Mouse (Mus musculus) cerebral cortex, adult 2 months (tissue): ENCODE measurements around the gene Baiap2.

ENCODE experiments used
- WGBS: fragments of 180-500 bp; shearing (Covaris S2); methylation state at CpG from one replicate; pipeline ENCODE4 v1.1.7; 2018; 5-methylcytosine and 5-hydroxymethylcytosine counted together

Baiap2 gene

DNA sequence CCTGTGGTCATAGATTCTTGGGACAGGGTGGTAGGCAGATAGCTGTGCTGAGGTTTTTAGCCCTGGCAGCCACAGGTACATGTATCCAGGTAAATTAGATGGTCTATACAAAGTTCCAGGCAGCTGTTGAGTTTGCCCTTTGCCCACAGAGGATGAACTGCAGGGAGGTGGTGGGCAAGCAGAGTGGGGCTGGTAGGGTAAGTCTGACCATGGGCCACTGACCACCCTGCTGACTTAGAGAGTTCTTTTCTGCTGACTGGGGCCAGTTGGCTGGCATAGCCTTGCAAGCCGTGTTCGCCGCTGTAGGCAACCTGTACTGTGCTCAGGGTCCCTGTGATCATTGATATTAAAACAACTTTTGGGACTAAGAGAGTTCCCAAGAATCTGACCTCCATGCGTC lies 36.1 kb downstream of the Baiap2 start:
- WGBS: 97% methylated on average over 4 of the region's 4 CpGs

DNA sequence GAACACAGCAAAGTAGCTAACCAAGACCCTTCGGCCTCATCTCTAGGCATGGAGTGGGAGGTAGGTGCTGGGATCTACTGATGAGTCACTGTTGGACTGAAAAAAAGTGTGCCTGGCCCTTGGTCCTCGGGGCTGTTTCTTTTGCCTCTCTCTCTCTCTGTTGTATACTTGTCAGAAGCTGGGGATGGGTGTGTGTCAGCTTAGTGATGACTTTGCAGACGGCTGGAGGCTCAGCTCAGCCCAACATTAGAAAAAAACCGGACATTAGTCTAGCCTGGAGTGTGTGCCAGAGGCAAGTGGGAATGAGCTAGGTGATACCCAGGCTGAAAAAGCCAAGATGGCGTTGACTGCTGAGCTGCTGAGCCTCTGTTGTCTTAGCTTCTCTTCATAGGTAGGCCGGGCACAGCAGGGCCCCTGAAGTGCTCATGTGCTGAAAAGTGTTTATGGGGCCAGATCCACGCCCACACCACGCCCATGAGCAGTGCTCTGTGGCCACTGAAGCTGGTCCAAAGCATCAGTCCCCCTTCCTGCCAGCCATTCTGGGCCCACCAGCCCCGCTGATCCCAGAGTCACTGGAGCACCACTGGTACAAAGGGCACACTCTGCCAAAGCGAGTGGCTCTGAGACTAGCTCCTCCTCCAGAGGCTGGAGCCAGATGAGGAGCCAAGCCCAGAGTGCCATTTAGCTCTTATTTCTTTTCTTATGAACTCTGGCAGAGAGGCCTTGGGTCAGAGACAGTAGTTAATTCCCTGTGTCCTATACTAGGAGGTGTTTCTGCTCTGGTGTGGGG lies 37.2 kb downstream of the Baiap2 start:
- WGBS: 68% methylated on average over 10 of the region's 10 CpGs

DNA sequence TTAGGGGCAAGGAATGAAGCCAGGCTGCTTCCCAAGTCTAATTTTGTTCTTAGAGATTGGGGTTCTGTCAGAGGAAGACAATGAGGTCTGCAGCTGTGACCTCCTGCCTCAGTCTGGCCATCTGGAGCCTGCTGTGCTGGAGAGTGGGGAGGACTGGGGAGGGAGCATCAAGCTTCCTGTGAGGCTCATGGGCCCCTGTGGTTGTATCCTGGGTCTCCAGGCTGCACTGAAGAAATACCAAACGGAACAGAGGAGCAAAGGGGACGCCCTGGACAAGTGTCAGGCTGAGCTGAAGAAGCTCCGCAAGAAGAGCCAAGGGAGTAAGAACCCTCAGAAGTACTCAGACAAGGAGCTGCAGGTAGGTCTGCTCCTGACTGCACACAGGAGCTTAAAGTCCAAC lies 39.2 kb downstream of the Baiap2 start:
- 81% methylated on average over 3 of the region's 3 CpGs for WGBS

DNA sequence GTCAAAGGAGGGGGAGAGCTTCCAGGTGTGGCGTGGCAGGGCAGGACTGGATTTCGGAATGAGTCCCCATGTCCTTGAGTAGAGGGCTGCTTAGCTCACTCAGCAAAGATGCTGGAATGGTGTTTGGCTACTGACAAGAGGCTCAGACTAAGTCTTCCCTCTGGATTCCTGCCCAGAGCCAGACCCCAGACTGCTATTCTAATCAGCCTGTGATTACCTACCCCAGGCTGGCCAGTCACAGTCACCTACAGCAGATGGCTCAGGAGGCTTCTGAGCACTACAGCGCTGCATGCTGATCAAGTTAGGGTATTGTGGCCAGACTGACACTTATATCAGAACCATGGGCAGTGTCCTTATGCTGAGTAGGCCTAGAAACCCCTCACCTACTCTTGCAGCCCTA lies 39.7 kb downstream of the Baiap2 start:
- WGBS: 90% methylated on average over 3 of the region's 3 CpGs

DNA sequence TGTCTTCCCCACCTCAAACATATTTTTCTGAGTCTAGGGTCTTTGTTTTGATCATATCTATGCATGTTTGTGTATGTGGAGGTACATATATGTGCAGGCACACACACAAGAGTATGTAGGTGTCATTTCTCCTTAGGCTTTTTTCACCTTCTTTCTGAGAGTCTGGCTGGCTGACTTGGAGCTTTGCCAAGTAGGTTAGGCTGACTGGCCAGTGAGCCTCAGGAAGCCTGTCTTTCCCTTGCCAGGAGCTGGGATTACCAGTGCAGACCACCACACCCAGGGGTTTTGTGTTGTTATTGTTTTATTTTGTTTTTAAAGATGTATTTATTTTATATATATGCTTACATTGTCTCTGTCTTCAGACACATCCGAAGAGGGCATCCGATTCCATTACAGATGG lies 40.6 kb downstream of the Baiap2 start:
- 32% methylated on average over 2 of the region's 2 CpGs for WGBS

DNA sequence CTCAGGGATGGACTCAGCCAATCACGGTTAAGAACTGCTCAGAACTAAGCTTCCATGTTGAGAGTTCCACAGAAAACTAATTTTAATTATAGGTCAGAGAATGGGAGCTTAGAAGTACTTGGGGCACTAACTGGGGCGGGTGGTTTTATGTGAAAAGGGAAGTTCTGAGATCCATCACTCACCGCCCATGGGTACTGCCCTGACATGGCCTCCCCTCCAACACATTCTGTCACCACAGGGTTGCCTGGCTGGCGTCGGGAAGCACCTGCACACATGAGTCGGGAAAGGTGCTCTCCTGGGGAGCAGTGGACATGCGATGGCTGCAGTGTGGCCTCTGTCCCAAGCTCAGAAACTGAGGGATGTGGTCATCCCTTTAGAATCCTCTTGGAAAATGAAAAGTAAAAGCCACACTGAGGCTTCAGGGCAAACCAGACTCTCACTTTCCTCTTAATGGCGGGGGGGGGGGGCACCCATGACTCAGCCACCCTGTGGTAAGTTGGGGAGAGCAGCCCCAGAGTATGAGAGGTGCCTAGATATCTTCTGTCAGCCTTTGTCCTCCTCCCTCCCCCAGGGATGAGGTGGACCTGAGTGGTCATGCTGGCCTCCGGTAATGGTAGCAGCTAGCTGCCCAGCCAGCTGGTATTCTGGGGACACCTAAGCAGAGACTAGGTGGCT lies 44.3 kb downstream of the Baiap2 start:
- WGBS: 84% methylated on average over 9 of the region's 9 CpGs

DNA sequence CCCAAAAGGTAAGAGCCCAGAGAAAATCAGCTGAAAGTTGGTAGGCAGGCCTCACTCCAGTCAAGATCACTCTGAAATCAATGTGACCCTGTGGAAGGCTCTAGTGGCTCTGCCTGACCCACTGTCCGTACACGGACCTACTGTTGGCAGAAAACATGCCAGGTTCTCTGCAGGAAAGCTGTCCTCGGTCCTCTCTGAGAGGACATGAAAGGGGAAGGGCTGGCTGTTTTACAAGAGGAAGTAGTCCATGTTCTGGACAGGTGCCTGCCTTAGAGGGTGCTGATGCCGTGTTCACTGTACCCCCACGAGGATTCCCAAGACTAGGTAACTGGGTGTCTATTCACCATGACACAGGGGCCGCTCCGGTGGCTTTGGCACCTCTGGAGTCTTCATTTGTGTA lies 45.3 kb downstream of the Baiap2 start:
- 43% methylated on average over 7 of the region's 7 CpGs for WGBS

DNA sequence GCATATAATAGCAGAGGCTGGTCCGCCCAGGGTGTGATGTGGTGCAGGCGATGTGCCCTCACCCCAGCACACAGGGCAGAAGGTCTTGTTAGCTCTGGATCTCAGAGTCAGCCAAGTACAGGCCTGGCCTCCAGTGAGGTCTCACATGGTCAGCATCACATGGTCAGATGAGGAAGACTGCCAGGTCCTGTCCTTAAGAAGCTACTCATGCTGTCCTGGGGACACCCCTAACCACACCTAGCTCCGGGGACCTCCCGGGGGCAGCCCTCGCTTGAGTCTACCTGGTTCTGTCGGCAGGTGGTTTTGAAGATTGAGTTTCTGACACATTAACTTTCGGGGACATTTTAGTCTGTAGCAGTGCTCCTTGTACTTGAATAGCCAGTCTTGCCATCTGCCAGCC lies 45.8 kb downstream of the Baiap2 start:
- 62% methylated on average over 7 of the region's 7 CpGs for WGBS

DNA sequence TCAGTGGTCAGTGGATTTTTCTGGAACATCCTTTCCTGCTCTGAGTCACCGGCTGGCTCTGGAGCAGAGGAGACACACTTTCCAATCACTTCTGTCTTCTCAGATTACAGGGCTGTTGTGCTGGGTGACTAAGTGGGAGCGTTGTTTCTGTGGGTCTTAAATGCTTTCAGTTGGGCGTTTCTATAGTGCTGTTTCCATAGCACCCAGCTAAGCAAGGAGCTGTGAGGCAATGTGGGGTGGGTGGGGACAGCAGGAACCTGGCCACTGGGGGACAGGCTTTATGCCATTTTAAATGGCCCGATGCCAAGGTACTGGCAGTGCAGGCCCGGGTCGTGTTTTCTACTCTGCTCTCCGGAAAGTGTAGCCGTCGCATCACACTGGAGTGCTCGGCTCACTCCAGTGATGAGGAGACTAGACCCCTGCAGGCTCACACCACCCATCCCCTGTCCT lies 46.6 kb downstream of the Baiap2 start:
- WGBS: 22% methylated on average over 10 of the region's 10 CpGs

DNA sequence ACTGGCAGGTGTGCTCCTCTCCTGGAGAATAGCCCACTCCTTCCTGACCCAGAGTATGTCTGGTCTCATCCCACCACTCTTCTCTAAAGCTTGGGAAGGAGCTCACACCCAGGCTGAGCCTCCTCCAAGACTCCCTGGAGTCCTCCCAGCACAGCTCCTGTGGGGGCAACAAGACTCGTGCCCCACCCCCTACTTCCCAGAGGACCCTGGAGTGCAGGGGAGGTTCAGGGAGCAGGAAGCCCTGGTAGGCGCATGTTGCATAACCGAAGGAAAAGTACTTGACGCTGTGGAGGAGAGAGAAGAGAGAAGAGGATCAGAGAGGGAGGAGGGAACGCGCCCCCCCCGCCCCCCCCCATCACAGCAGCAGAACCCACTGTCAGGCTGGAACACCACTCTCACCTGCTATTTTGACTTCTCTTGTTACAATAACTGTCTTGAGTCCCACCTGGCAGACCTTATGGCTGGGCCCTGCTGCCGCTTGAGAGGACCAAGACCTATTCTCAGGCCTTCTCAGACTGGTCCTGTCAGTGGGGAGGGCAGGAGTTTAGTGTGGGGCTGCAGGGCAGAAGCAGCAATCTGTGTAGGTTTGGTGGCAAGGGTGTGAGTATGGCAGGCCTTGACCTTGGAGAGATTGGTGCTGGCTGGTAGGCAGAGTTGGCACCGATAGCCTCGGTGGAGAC lies 48.2 kb downstream of the Baiap2 start:
- 33% methylated on average over 10 of the region's 10 CpGs for WGBS

DNA sequence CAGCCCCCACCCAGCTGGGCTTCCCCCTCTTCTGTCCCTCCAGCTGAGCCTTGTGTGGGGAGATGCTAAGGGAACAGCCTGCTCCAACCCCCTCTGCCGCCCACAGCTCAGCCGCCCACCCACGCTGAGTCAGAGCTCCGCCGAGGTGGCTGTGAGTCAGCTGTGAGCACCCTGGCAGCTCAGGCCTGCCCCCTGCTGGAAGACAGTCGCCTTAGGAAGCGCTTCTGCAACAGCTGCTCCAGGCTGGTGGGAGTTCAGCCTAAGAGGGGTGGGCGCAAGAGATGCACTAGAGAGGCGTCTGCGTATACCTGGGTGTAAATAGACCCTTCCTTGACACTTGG lies 48.7 kb downstream of the Baiap2 start:
- 9% methylated on average over 10 of the region's 10 CpGs for WGBS

DNA sequence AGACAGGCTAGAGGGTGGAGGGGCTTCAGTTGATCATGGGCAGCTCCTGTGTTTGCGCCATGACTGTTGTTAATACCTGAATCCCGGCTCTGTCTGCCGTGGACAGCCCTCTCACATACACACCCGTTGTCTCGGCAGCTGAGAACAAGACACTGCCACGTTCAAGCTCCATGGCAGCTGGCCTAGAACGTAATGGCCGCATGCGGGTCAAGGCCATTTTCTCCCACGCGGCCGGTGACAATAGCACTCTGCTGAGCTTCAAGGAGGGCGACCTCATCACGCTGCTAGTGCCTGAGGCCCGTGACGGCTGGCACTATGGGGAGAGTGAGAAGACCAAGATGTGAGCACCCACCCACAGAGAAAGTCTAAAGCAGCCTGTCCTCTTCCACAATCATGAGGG lies 54.8 kb downstream of the Baiap2 start:
- WGBS: 66% methylated on average over 16 of the region's 16 CpGs

DNA sequence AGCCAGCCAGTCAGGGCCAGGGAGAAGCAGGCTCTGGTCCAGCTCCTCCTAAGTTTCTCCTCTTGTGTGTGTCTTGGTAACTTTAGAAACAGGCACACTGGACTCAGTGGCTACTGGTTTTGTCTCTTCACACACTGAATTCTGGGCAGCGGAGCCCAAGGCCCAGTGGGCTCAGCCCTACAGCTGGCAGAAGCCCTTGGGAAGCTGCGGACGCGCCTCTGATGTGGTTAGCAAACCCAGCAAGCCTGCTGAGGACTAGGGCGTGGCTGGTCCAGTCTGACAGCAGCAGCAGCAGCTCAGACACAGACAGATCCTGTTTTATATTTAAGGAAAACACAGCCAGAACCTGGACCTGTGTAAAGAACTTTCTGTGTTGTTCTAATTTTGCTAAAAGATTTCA lies 59.5 kb downstream of the Baiap2 start:
- WGBS: 72% methylated on average over 5 of the region's 5 CpGs

DNA sequence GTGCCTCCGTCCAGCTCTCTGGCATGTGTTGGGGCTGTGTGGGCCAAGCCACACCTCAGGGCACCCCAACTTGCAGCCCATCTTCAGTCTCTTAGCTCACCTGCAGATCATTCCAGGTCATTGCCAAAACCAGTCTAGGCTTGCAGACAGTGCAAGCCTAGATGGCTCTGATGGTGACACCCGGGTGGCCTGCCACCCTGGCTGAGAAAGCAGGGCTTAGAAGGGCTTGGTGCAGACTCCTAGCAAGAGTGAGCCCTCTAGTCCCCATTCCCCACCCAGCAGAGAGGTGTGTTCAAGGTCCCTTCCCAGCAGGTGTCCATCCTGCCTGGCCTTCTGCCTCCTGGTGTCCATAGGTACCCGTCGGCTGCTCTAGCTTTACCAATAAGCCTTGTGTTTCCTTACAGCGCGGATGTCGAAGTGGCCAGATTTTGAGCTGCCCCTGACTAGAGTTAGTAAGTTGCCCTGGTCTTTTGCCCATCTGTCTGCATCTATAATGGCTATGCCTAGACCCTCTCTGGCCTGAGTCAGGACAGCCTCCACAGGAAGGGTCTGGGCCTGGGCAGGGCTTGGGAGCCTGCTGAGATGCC lies 60.2 kb downstream of the Baiap2 start:
- 82% methylated on average over 7 of the region's 7 CpGs for WGBS

DNA sequence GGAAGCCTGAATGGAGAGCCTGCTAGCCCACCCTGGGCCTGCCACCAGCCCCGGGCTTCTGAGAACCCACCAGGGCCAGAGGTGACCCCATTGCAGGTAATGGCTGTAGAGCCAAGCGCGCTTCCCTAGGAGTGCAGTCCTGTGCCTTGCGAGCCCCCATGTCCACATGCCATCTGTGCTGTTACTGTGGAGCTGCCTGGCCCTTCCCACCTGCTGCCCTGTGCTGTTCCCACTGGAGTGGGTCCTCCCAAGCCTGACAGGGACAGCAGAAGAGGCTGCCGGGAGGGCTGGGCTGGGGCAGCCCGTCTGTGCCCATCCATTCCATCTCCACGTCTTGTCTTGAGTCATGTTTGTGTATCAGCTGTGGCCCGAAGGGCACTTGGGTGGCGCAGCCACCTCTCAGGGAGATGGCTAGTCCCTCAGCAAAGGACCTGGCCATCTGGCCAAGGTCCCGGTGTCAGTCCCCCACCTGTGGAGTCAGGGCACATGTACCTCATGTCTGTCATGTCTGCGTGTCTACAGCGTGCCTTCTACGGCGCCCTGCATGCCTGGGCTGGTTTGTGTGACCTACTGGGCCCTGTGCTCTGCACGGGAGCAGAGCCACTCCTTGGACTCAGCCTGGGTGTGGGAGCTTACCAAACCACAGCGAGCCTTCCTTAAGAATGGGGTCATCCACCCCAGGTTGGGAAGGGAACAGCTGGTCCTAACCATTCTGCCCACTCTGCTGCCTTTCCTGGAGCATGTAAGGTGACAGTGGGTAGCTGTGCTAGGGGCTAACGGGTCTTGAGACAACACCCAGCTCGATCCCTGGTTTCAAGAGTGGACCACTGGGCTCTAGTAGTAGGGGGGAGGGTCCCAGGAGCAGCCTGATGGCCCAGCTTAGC lies 63.1 kb downstream of the Baiap2 start:
- 62% methylated on average over 18 of the region's 18 CpGs for WGBS

DNA sequence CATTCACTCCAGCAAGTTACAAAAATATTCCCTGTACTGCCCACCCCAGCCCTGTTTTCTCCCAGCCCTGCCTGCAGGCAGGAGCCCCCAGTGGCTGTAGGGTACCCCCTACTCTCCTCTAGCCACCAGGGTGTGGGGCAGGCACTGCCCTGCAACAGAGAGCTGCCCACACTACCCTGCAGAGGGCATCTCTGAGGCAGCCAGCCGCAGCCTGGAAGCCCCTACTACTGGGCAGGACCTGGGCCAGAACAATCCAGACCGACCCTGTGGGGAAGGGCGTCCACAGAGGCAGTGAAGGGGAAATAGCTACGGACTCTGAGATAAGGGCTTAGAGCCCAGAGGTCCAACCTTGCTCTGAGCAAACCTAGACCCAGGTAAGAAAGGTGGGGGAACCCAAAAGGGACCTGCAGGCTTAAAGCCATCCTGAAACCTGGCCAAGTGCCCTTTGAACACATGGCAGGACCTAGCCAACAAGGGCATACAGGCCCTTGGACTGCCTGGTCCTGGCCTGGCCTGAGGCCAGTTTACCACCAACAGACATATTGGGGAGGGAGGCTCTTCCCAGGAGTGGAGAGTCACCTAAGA lies 65.0 kb downstream of the Baiap2 start:
- WGBS: 36% methylated on average over 4 of the region's 4 CpGs

DNA sequence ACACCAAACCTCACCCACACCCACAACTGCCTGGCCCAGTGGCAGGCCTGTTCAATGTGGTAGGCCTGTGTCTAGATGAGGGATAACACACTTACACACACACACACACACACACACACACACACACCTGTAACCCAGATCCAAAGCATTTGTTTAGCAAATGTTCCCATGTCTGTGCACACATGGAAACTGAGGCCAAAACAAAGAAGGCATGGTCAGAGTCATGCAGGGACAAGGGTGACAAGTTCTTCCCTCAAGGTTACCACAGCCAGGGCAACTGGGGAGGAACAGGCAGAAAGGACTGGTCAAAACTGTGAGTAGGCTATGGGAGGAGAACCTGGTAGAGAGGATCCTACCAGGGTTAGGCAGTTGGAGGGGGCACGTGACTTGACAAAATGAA lies 65.9 kb downstream of the Baiap2 start:
- 74% methylated on average over 1 of the region's 1 CpGs for WGBS

DNA sequence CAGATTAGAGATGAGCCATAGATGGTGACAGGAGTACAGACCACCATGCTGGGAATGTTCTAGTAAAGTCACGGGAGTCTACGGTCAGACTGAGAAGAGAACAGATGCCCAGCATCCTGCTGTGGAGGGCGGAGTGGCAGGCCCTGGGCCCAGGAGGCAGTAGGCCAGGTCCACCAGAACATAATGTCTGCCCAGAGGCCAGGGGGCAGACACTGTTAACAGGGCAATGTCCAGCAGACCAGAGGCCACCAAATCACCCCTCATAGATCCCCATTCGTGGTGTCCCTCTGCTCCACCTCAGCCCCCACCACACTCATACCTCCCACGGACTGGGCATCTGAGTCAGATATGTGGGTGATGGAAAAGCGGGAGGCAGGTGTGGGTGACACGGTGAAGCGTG lies 66.4 kb downstream of the Baiap2 start:
- 53% methylated on average over 8 of the region's 8 CpGs for WGBS

DNA sequence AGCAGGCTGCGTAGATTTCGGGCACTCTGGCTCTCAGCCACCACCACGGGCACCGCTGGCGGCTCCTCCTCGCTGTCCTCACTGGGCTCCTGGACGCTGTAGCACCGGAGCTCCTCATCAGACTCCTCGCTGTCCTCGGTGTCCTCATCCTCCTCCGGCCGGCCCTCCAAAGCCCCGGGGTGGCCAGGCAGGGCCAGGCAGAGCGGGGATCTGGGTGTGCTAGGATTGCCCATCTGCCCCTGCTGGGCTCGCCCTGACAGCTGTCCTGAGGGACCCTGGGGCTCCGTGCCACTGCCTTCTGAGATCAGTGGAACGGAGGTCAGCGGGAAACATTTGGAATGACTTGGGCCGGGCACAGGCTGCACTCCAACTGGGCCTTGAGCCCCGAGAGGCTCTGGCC lies 67.4 kb downstream of the Baiap2 start:
- WGBS: 75% methylated on average over 20 of the region's 20 CpGs

DNA sequence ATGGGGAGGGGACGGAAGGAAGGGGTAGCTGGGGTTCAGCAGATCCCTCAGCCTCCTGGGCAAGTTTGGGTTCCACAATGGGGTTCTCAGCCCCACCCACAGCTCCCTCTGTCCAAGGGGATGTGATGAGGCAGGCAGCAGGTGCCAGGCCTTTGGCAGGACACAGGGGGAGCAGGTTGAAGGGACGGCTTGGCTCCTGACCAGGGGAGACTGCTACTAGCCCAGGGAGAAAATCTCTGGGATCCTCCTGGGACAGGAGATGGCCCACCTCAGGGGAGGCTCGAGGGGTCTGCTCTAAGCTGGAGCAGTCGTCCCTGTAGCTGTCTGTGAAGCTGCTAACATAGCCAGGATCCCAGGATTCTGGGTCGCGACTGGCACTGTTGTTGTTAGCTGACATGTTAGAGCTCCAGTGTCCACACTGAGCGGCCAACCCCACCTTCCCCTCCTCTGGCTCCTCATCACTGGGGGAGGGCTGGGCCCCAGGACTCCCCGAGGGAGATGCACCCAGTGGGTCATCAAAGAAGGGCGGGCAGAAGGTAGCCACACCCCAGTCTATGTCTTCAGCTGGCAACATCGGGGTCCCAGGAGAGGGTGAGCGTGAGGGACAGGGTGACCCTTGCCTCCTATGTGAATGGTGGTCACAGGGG lies 68.7 kb downstream of the Baiap2 start:
- WGBS: 64% methylated on average over 11 of the region's 11 CpGs
